13 mouse cellular contexts compared by ENCODE assay signal in genomic region chr13:109211471-109211870, GRCm38 (mm10).
DNase-seq lines count a peak whose midpoint lies in the region; ATAC-seq and TF ChIP-seq lines count a peak whose summit lies in the region.
"Had no signal": no experiment of that assay in that cellular context is flagged by ENCODE, and none has a peak within 500 bp of the region (broad histone marks: within the 10 kb centered on the region; RNA-seq: fewer than 3 reads in every experiment).

No protein-coding gene starts in this region.

- no peaks in the 10 kb centered on the region for H3K9me3 ChIP-seq in kidney, embryonic 14.5 days (ENCODE audit: control insufficient read depth, low read length)
- no peaks in the 10 kb centered on the region for H3K9me3 ChIP-seq in intestine, embryonic 16.5 days (ENCODE audit: control insufficient read depth, low read length)
- H3K9me3 ChIP-seq: midbrain, embryonic 15.5 days had no signal

- no peak overlapping the region for H3K27ac ChIP-seq in cerebellum, adult 2 months (ENCODE audit: insufficient read depth, low read length)
- no peak overlapping the region for H3K27ac ChIP-seq in kidney, embryonic 14.5 days (ENCODE audit: low read depth, low read length)
- no peak overlapping the region for H3K27ac ChIP-seq in kidney, adult 2 months (ENCODE audit: insufficient read depth, low read depth, low read length)
- no peak overlapping the region for H3K27ac ChIP-seq in intestine, embryonic 16.5 days (ENCODE audit: low read length)
- H3K27ac ChIP-seq: midbrain, embryonic 15.5 days had no signal

- peaks cover 3% of the 10 kb centered on the region; the same call in 1 of the 2 replicates for H3K4me1 ChIP-seq in cerebellum, adult 2 months (ENCODE audit: control insufficient read depth, insufficient read depth, low read length)
- H3K4me1 ChIP-seq in kidney, embryonic 14.5 days (ENCODE audit: control insufficient read depth, insufficient read depth, low read length): no peaks in the 10 kb centered on the region
- H3K4me1 ChIP-seq in kidney, adult 2 months (ENCODE audit: control insufficient read depth, insufficient read depth, low read length): no peaks in the 10 kb centered on the region; the same call in 1 of the 2 replicates
- no peaks in the 10 kb centered on the region for H3K4me1 ChIP-seq in intestine, embryonic 16.5 days (ENCODE audit: control insufficient read depth, insufficient read depth, low read length)
- H3K4me1 ChIP-seq: midbrain, embryonic 15.5 days had no signal

- intact Hi-C loops in left cerebral cortex, postnatal 10 days (cut with DNase I): loop anchor here (1.0 to 5.0 kb wide), 3 partner anchors 94 to 1019 kb away; no protein-coding TSS in a partner anchor

- TF ChIP-seq POLR2A in cerebellum, adult 2 months (IDR thresholded peaks at IDR 0.05; ENCODE audit: borderline replicate concordance, insufficient read depth, low read length): no peak
- TF ChIP-seq POLR2A in kidney, adult 2 months (IDR thresholded peaks at IDR 0.05; ENCODE audit: low read depth, low read length): no peak

- peak overlapping the region; percentile 41 for H3K4me3 ChIP-seq in cerebellum, adult 2 months (replicated peaks; ENCODE audit: insufficient read depth, low read depth, low read length)
- H3K4me3 ChIP-seq in kidney, embryonic 14.5 days (ENCODE audit: low read length): no peak overlapping the region
- no peak overlapping the region for H3K4me3 ChIP-seq in kidney, adult 2 months (ENCODE audit: insufficient read depth, low read depth, low read length)
- peak overlapping the region; percentile 29 for H3K4me3 ChIP-seq in intestine, embryonic 16.5 days (ENCODE audit: low read length)
- H3K4me3 ChIP-seq: midbrain, embryonic 15.5 days had no signal

- DNase-seq in cerebellum, adult 2 months: no peak
- no peak for DNase-seq in cerebellum, postnatal 14 days
- DNase-seq in kidney, adult 2 months: no peak
- DNase-seq in lung, postnatal 36 days: peak; percentile 42
- DNase-seq in left cerebral cortex, postnatal 10 days (ENCODE audit: extremely low spot score in 1 of 2, low spot score in 2 of 2): no peak
- no peak for DNase-seq in embryo, embryonic 10 days (ENCODE audit: low spot score)
- DNase-seq: adrenal gland, postnatal 25 days; cerebellum, adult 9-11 months; gastrocnemius, postnatal 10 days; kidney, postnatal 10 days had no signal

- no peak for ATAC-seq in kidney, embryonic 14.5 days (ENCODE audit: low FRiP score, low TSS enrichment)
- ATAC-seq in intestine, embryonic 16.5 days: no peak
- ATAC-seq: midbrain, embryonic 15.5 days had no signal

- TF ChIP-seq CTCF in cerebellum, adult 2 months (IDR thresholded peaks at IDR 0.05; ENCODE audit: borderline replicate concordance, insufficient read depth, low read depth, low read length): no peak
- TF ChIP-seq CTCF in kidney, adult 2 months (conservative IDR thresholded peaks at IDR 0.05; ENCODE audit: insufficient read depth, insufficient read length, low read depth, low read length): no peak

- H3K9ac ChIP-seq in kidney, embryonic 14.5 days (ENCODE audit: low read depth, low read length): no peak overlapping the region
- peak overlapping the region; percentile 22; the same call in 1 of the 2 replicates for H3K9ac ChIP-seq in intestine, embryonic 16.5 days (ENCODE audit: low read depth, low read length)
- H3K9ac ChIP-seq: midbrain, embryonic 15.5 days had no signal

- WGBS in cerebellum, adult 2 months: 31% methylated on average over 8 of the region's 8 CpGs
- 63% methylated on average over 8 of the region's 8 CpGs for WGBS in kidney, embryonic 14.5 days
- 57% methylated on average over 8 of the region's 8 CpGs for WGBS in kidney, adult 2 months
- 52% methylated on average over 8 of the region's 8 CpGs for WGBS in intestine, embryonic 16.5 days

- 0 out of 2 replicates have a peak overlapping the region, but pooled peaks have one; percentile 21 for H3K4me2 ChIP-seq in kidney, embryonic 14.5 days (replicated peaks; ENCODE audit: low read depth, low read length)
- peak overlapping the region; percentile 45 for H3K4me2 ChIP-seq in intestine, embryonic 16.5 days (ENCODE audit: low read depth, low read length)

- H3K36me3 ChIP-seq in kidney, embryonic 14.5 days (ENCODE audit: control insufficient read depth, insufficient read depth, low read length): no peaks in the 10 kb centered on the region
- H3K36me3 ChIP-seq in kidney, adult 2 months (ENCODE audit: control insufficient read depth, insufficient read depth, low read length): no peaks in the 10 kb centered on the region
- no peaks in the 10 kb centered on the region for H3K36me3 ChIP-seq in intestine, embryonic 16.5 days (ENCODE audit: control insufficient read depth, insufficient read depth, low read length)
- H3K36me3 ChIP-seq: midbrain, embryonic 15.5 days had no signal

- H3K27me3 ChIP-seq in cerebellum, adult 2 months (ENCODE audit: control insufficient read depth, insufficient read depth, low read length): no peaks in the 10 kb centered on the region
- H3K27me3 ChIP-seq in kidney, embryonic 14.5 days (ENCODE audit: control insufficient read depth, insufficient read depth, low read length): 0 out of 2 replicates have a peak, but pooled peaks cover 3% of the 10 kb centered on the region
- no peaks in the 10 kb centered on the region for H3K27me3 ChIP-seq in kidney, adult 2 months (replicated peaks; ENCODE audit: control insufficient read depth, insufficient read depth, low read length)
- H3K27me3 ChIP-seq in intestine, embryonic 16.5 days (replicated peaks; ENCODE audit: control insufficient read depth, insufficient read depth, low read length): no peaks in the 10 kb centered on the region

Comparison
In these comparisons a context has a peak if more than half of its experiments do, and no peak if none do; other contexts are left out.
1. H3K4me3 ChIP-seq: peak in cerebellum, adult 2 months (single experiment) and intestine, embryonic 16.5 days (single experiment); none in kidney, embryonic 14.5 days (single experiment) and kidney, adult 2 months (single experiment).